Mouse (Mus musculus): ENCODE measurements around the gene Kbtbd13. TPM values are rescaled to one million over a fixed set of nuclear protein-coding genes. Genes with fewer than 3 reads are reported as not detected.

Gene Kbtbd13
- total and polyA plus RNA-seq, 3 experiments = not detected

DNA sequence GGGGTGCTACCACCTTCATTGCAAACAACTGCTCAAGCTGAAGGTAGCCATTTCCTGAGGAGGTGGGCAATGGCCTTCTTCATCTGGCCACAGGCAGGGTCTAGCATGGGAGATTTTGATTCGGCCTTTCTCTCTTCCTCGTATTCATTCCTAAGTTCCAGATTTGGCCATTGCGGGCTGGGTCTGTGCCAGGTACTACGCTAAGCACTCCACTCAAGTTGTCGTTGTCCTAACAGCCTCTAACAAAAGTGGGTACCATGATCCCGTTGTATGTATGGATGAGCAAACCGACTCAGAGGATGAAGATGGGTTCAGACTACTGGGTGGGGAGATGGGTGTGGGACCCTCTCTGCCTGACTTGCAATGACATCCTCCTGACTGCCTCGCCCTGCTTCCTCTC, 18.9 kb upstream of the Kbtbd13 start:
- TF ChIP-seq ETS1 (IDR thresholded peaks at IDR 0.05; ENCODE audit: low read depth, low read length) (no peak), ZNF384 (IDR thresholded peaks at IDR 0.05; ENCODE audit: low read depth, low read length) (no peak), SMC3 (IDR thresholded peaks at IDR 0.05; ENCODE audit: low read depth, low read length) (no peak), ZC3H11A (IDR thresholded peaks at IDR 0.05; ENCODE audit: low read depth, low read length) (no peak), KAT2A (conservative IDR thresholded peaks at IDR 0.05; ENCODE audit: low read depth, low read length) (no peak), NELFE (IDR thresholded peaks at IDR 0.05; ENCODE audit: low read depth, low read length) (no peak), POLR2AphosphoS2 (IDR thresholded peaks at IDR 0.05; ENCODE audit: low read length) (no peak), USF2 (IDR thresholded peaks at IDR 0.05; ENCODE audit: borderline replicate concordance in 1 of 2, insufficient read depth in 1 of 2, low read depth in 1 of 2, low read length in 2 of 2) (no peak)
- Histone ChIP-seq H3K9me3 (replicated peaks; ENCODE audit: insufficient read depth, low read length) (no peaks in the 10 kb centered on the region), H3K9ac (ENCODE audit: control insufficient read depth, low read depth, low read length, poor library complexity, severe bottlenecking) (no peak overlapping the region), H3K36me3 (ENCODE audit: control insufficient read depth in 1 of 2, insufficient read depth in 2 of 2, low read length in 2 of 2) (no peaks in the 10 kb centered on the region), H3K4me3 (ENCODE audit: control insufficient read depth in 1 of 2, insufficient read depth in 1 of 2, low read depth in 2 of 2, low read length in 2 of 2) (no peak overlapping the region), H3K4me1 (ENCODE audit: control insufficient read depth in 1 of 2, insufficient read depth in 2 of 2, low read length in 2 of 2) (no peaks in the 10 kb centered on the region), H3K27me3 (ENCODE audit: control insufficient read depth in 1 of 2, insufficient read depth in 2 of 2, low read length in 2 of 2) (peaks cover 2 to 6% of the 10 kb centered on the region in 2 experiments), H3K79me2 (ENCODE audit: control insufficient read depth, insufficient read depth, low read length, poor library complexity) (no peaks in the 10 kb centered on the region), H3K27ac (ENCODE audit: control insufficient read depth, low read depth, low read length) (no peak overlapping the region)
- no peak for DNase-seq (ENCODE audit: low read depth, low spot score)

DNA sequence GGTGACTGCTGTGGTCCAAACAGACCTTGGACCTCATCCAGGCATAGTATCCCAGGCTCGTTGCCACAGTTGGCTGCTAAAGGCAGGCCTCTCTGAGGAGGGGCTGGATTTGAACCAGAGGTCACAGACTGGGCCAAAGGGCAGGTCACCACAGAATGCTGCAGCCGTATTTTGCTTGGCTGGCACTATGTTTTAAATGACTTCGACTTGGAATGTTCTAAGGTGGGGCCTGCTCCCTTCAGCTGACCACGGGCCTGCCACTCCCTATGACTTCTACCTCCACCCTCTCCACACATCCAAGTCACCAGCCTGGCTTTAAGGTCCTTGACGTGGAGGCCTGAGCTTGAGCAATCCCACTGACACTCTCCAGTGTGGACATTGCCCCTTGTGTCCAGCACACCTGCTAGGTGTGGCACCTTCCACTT, 17.4 kb upstream of the Kbtbd13 start:
- H3K4me1 ChIP-seq (ENCODE audit: control insufficient read depth in 1 of 2, insufficient read depth in 2 of 2, low read length in 2 of 2) = peaks cover 0 to 3% of the 10 kb centered on the region in 2 experiments; a peak in 1 of 4 replicates
- no peaks in the 10 kb centered on the region for H3K79me2 ChIP-seq (ENCODE audit: control insufficient read depth, insufficient read depth, low read length, poor library complexity)
- no peak for TF ChIP-seq KAT2A (conservative IDR thresholded peaks at IDR 0.05; ENCODE audit: low read depth, low read length)
- TF ChIP-seq JUND (IDR thresholded peaks at IDR 0.05; ENCODE audit: low read depth, low read length) = no peak
- no peak overlapping the region for H3K9ac ChIP-seq (ENCODE audit: control insufficient read depth, low read depth, low read length, poor library complexity, severe bottlenecking)
- H3K9me3 ChIP-seq (replicated peaks; ENCODE audit: insufficient read depth, low read length) = no peaks in the 10 kb centered on the region
- H3K36me3 ChIP-seq (ENCODE audit: control insufficient read depth in 1 of 2, insufficient read depth in 2 of 2, low read length in 2 of 2) = peaks cover 0 to 2% of the 10 kb centered on the region in 2 experiments; a peak in 1 of 4 replicates
- H3K27me3 ChIP-seq (ENCODE audit: control insufficient read depth in 1 of 2, insufficient read depth in 2 of 2, low read length in 2 of 2) = peaks cover 2 to 4% of the 10 kb centered on the region in 2 experiments
- H3K27ac ChIP-seq (ENCODE audit: control insufficient read depth, low read depth, low read length) = no peak overlapping the region
- DNase-seq (ENCODE audit: low read depth, low spot score) = no peak
- no peak overlapping the region for H3K4me3 ChIP-seq (ENCODE audit: control insufficient read depth in 1 of 2, insufficient read depth in 1 of 2, low read depth in 2 of 2, low read length in 2 of 2)

DNA sequence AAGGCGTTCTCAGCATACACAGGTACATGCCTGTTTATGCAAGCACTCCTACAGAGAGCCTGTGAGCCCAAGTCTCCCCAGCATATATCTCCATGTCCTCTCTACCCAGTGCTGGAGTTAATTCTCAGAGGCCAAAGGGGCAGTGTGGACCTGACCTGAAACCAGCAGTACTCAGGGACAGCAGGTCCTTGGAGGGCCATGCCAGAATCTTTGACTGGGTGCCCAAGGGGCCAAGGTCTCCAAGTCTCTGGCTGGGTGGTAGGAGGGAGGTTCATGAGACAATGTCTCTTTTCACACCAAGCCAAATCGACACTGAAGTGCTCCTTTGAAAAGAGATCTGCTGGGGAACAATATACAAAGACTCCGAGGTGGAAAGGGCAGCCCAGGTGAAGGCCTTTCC, 16.4 kb upstream of the Kbtbd13 start:
- H3K36me3 ChIP-seq (ENCODE audit: control insufficient read depth in 1 of 2, insufficient read depth in 2 of 2, low read length in 2 of 2) = peaks cover 0 to 2% of the 10 kb centered on the region in 2 experiments; a peak in 1 of 4 replicates
- peaks cover 0 to 4% of the 10 kb centered on the region in 2 experiments; a peak in 3 of 4 replicates for H3K27me3 ChIP-seq (ENCODE audit: control insufficient read depth in 1 of 2, insufficient read depth in 2 of 2, low read length in 2 of 2)
- no peaks in the 10 kb centered on the region for H3K9me3 ChIP-seq (replicated peaks; ENCODE audit: insufficient read depth, low read length)
- peaks cover 0 to 3% of the 10 kb centered on the region in 2 experiments; a peak in 1 of 4 replicates for H3K4me1 ChIP-seq (ENCODE audit: control insufficient read depth in 1 of 2, insufficient read depth in 2 of 2, low read length in 2 of 2)
- TF ChIP-seq GATA1 (IDR thresholded peaks at IDR 0.05; ENCODE audit: low read depth, low read length) (no peak), MYC (IDR thresholded peaks at IDR 0.05; ENCODE audit: low read depth, low read length) (no peak), USF2 (IDR thresholded peaks at IDR 0.05; ENCODE audit: borderline replicate concordance in 1 of 2, insufficient read depth in 1 of 2, low read depth in 1 of 2, low read length in 2 of 2) (no peak), NELFE (IDR thresholded peaks at IDR 0.05; ENCODE audit: low read depth, low read length) (no peak), MXI1 (IDR thresholded peaks at IDR 0.05; ENCODE audit: low read depth, low read length) (no peak), SIN3A (IDR thresholded peaks at IDR 0.05; ENCODE audit: low read length) (no peak), JUND (IDR thresholded peaks at IDR 0.05; ENCODE audit: low read depth, low read length) (no peak), GABPA (IDR thresholded peaks at IDR 0.05; ENCODE audit: low read depth, low read length) (no peak), MAX (IDR thresholded peaks at IDR 0.05; ENCODE audit: low read length) (no peak), POLR2AphosphoS5 (IDR thresholded peaks at IDR 0.05; ENCODE audit: borderline replicate concordance, low read depth, low read length) (no peak), POLR2A (IDR thresholded peaks at IDR 0.05; ENCODE audit: control insufficient read depth in 1 of 2, insufficient read depth in 1 of 2, low read depth in 1 of 2, low read length in 2 of 2, poor library complexity in 1 of 2) (no peak), MEF2A (IDR thresholded peaks at IDR 0.05; ENCODE audit: extremely low read depth, insufficient replicate concordance, low read depth, low read length, poor library complexity, severe bottlenecking) (no peak), ZMIZ1 (IDR thresholded peaks at IDR 0.05; ENCODE audit: low read depth, low read length) (no peak), RAD21 (IDR thresholded peaks at IDR 0.05; ENCODE audit: low read depth, low read length) (no peak), ZNF384 (IDR thresholded peaks at IDR 0.05; ENCODE audit: low read depth, low read length) (no peak), MAFK (IDR thresholded peaks at IDR 0.05; ENCODE audit: borderline replicate concordance, low read depth, low read length) (no peak), USF1 (IDR thresholded peaks at IDR 0.05; ENCODE audit: low read depth, low read length) (no peak), HCFC1 (IDR thresholded peaks at IDR 0.05; ENCODE audit: low read depth, low read length) (no peak)
- H3K79me2 ChIP-seq (ENCODE audit: control insufficient read depth, insufficient read depth, low read length, poor library complexity) = no peaks in the 10 kb centered on the region
- no peak overlapping the region for H3K9ac ChIP-seq (ENCODE audit: control insufficient read depth, low read depth, low read length, poor library complexity, severe bottlenecking)
- H3K4me3 ChIP-seq (ENCODE audit: control insufficient read depth in 1 of 2, insufficient read depth in 1 of 2, low read depth in 2 of 2, low read length in 2 of 2) = no peak overlapping the region
- no peak for DNase-seq (ENCODE audit: low read depth, low spot score)
- no peak overlapping the region for H3K27ac ChIP-seq (ENCODE audit: control insufficient read depth, low read depth, low read length)

Data from MEL (cell line).